Mouse (Mus musculus) MEL (cell line): ENCODE data around the gene Pdpn. TPM values are rescaled to one million over a fixed set of nuclear protein-coding genes. Genes with fewer than 3 reads are reported as not detected.
A peak's percentile ranks its signal among the peaks of the same experiment; 100 is the strongest.

ENCODE experiments used
- DNase-seq: peaks from one replicate; pipeline ENCODE4 v3.0.0; 2011; ENCODE audit warnings: low read depth, low spot score
- H3K27ac ChIP-seq: 2 replicates; pipeline ENCODE4 v1.5.1; 2012; ENCODE audit warnings: low read depth, mild to moderate bottlenecking, control low read depth, low read length, moderate library complexity; ENCODE audit not compliant: control insufficient read depth
- H3K27me3 ChIP-seq, 2 experiments: fragments of 150-350 bp in 1 of 2; sonication (generic) in 1 of 2; 2 replicates each; pipeline ENCODE4 v1.6.1; 2012; ENCODE audit warnings: low read length in 2 of 2, mild to moderate bottlenecking in 2 of 2, improper control_type of control experiment in 1 of 2, moderate library complexity in 1 of 2; ENCODE audit not compliant: insufficient read depth in 2 of 2, control insufficient read depth in 1 of 2
- H3K36me3 ChIP-seq, 2 experiments: 2 replicates each; pipeline ENCODE4 v1.6.1; 2012 to 2014; ENCODE audit warnings: low read length in 2 of 2, improper control_type of control experiment in 1 of 2, inconsistent platforms in 1 of 2, mild to moderate bottlenecking in 1 of 2; ENCODE audit not compliant: insufficient read depth in 2 of 2, control insufficient read depth in 1 of 2
- H3K4me1 ChIP-seq, 2 experiments: fragments of 150-350 bp in 1 of 2; sonication (generic) in 1 of 2; 2 replicates each; pipeline ENCODE4 v1.6.1; 2012; ENCODE audit warnings: low read length in 2 of 2, improper control_type of control experiment in 1 of 2, mild to moderate bottlenecking in 1 of 2; ENCODE audit not compliant: insufficient read depth in 2 of 2, control insufficient read depth in 1 of 2
- H3K4me3 ChIP-seq, 2 experiments: fragments of 150-350 bp in 1 of 2; sonication (generic) in 1 of 2; 2 replicates each; pipeline ENCODE4 v1.5.1; 2012; ENCODE audit warnings: low read depth in 2 of 2, low read length in 2 of 2, mild to moderate bottlenecking in 2 of 2, moderate library complexity in 2 of 2, control low read depth in 1 of 2, improper control_type of control experiment in 1 of 2; ENCODE audit not compliant: control insufficient read depth in 1 of 2, insufficient read depth in 1 of 2
- H3K79me2 ChIP-seq: 2 replicates; pipeline ENCODE4 v1.6.1; 2012; ENCODE audit warnings: mild to moderate bottlenecking, low read length, moderate library complexity; ENCODE audit not compliant: control insufficient read depth, poor library complexity, insufficient read depth
- H3K9ac ChIP-seq: 2 replicates; pipeline ENCODE4 v1.6.1; 2012; ENCODE audit warnings: low read depth, mild to moderate bottlenecking, control low read depth, low read length, moderate library complexity; ENCODE audit not compliant: control insufficient read depth, poor library complexity, severe bottlenecking
- H3K9me3 ChIP-seq: fragments of 150-350 bp; sonication (generic); replicated peaks from 2 replicates; pipeline ENCODE4 v1.6.1; 2012; ENCODE audit warnings: mild to moderate bottlenecking, low read length, improper control_type of control experiment, moderate library complexity; ENCODE audit not compliant: insufficient read depth
- BHLHE40 ChIP-seq: IDR thresholded peaks from 2 replicates; pipeline ENCODE4 v1.6.1; 2012; ENCODE audit warnings: low read depth, mild to moderate bottlenecking, inconsistent platforms, low read length, improper control_type of control experiment, borderline replicate concordance
- CHD1 ChIP-seq: IDR thresholded peaks from 2 replicates; pipeline ENCODE4 v1.6.1; 2012; ENCODE audit warnings: low read depth, mild to moderate bottlenecking, inconsistent platforms, low read length, improper control_type of control experiment
- CTCF ChIP-seq, 3 experiments: IDR thresholded peaks in 2 of 3; conservative IDR thresholded peaks in 1 of 3; 2 replicates each; pipeline ENCODE4 v1.5.1; 2011 to 2012; ENCODE audit warnings: low read length in 3 of 3, low read depth in 2 of 3, mild to moderate bottlenecking in 2 of 3, improper control_type of control experiment in 1 of 3, inconsistent platforms in 1 of 3, mixed read lengths in 1 of 3, moderate library complexity in 1 of 3; ENCODE audit not compliant: control insufficient read depth in 1 of 3, insufficient read depth in 1 of 3, poor library complexity in 1 of 3, severe bottlenecking in 1 of 3
- ELF1 ChIP-seq: IDR thresholded peaks from 2 replicates; pipeline ENCODE4 v1.6.1; 2014; ENCODE audit warnings: low read depth, mild to moderate bottlenecking, inconsistent platforms, low read length, improper control_type of control experiment, moderate library complexity
- ETS1 ChIP-seq: IDR thresholded peaks from 2 replicates; pipeline ENCODE4 v1.6.1; 2012; ENCODE audit warnings: low read depth, mild to moderate bottlenecking, inconsistent platforms, low read length, improper control_type of control experiment, moderate library complexity
- KAT2A ChIP-seq: conservative IDR thresholded peaks from 2 replicates; pipeline ENCODE4 v1.6.1; 2012; ENCODE audit warnings: low read depth, low read length, improper control_type of control experiment, inconsistent platforms
- MAFK ChIP-seq: IDR thresholded peaks from 2 replicates; pipeline ENCODE4 v1.6.1; 2011; ENCODE audit warnings: low read depth, mild to moderate bottlenecking, low read length, improper control_type of control experiment, borderline replicate concordance
- MAX ChIP-seq: IDR thresholded peaks from 2 replicates; pipeline ENCODE4 v1.6.1; 2011; ENCODE audit warnings: low read length, improper control_type of control experiment
- MXI1 ChIP-seq: IDR thresholded peaks from 2 replicates; pipeline ENCODE4 v1.6.1; 2011; ENCODE audit warnings: mild to moderate bottlenecking, low read depth, low read length, improper control_type of control experiment
- MYC ChIP-seq: IDR thresholded peaks from 2 replicates; pipeline ENCODE4 v1.6.1; 2011; ENCODE audit warnings: low read depth, mild to moderate bottlenecking, low read length, improper control_type of control experiment, moderate library complexity
- NELFE ChIP-seq: IDR thresholded peaks from 2 replicates; pipeline ENCODE4 v1.6.1; 2011; ENCODE audit warnings: low read depth, low read length, improper control_type of control experiment
- NRF1 ChIP-seq: IDR thresholded peaks from 2 replicates; pipeline ENCODE4 v1.6.1; 2014; ENCODE audit warnings: low read depth, mild to moderate bottlenecking, inconsistent platforms, low read length, improper control_type of control experiment, moderate library complexity; ENCODE audit not compliant: poor library complexity, insufficient read depth, severe bottlenecking
- POLR2A ChIP-seq, 2 experiments: IDR thresholded peaks; 2 replicates each; pipeline ENCODE4 v1.6.1; 2011 to 2012; ENCODE audit warnings: low read length in 2 of 2, mild to moderate bottlenecking in 2 of 2, control low read depth in 1 of 2, improper control_type of control experiment in 1 of 2, low read depth in 1 of 2, moderate library complexity in 1 of 2; ENCODE audit not compliant: control insufficient read depth in 1 of 2, insufficient read depth in 1 of 2, poor library complexity in 1 of 2
- POLR2AphosphoS2 ChIP-seq: IDR thresholded peaks from 2 replicates; pipeline ENCODE4 v1.6.1; 2011; ENCODE audit warnings: low read length, improper control_type of control experiment
- RAD21 ChIP-seq: IDR thresholded peaks from 2 replicates; pipeline ENCODE4 v1.6.1; 2011; ENCODE audit warnings: mild to moderate bottlenecking, low read depth, low read length, improper control_type of control experiment
- SIN3A ChIP-seq: IDR thresholded peaks from 2 replicates; pipeline ENCODE4 v1.6.1; 2012; ENCODE audit warnings: low read length, improper control_type of control experiment, inconsistent platforms
- TBP ChIP-seq: IDR thresholded peaks from 2 replicates; pipeline ENCODE4 v1.8.0; 2011; ENCODE audit warnings: low read depth, low read length, improper control_type of control experiment
- UBTF ChIP-seq: IDR thresholded peaks from 2 replicates; pipeline ENCODE4 v1.6.1; 2012; ENCODE audit warnings: low read depth, mild to moderate bottlenecking, inconsistent platforms, low read length, improper control_type of control experiment, moderate library complexity, borderline replicate concordance; ENCODE audit not compliant: insufficient read depth
- ZC3H11A ChIP-seq: IDR thresholded peaks from 2 replicates; pipeline ENCODE4 v1.6.1; 2012; ENCODE audit warnings: low read depth, mild to moderate bottlenecking, inconsistent platforms, low read length, improper control_type of control experiment
- polyA plus RNA-seq, 2 experiments: library from polyadenylated mRNA; stranded (reverse) in 1 of 2; unstranded in 1 of 2; fragments of >175 nt in 1 of 2; fragments of >200 nt in 1 of 2; gene quantifications; 2 replicates each; pipeline versions ENCODE4 v1.2.1 to v1.2.4; 2012; ENCODE audit warnings: low replicate concordance in 2 of 2, low read depth in 1 of 2; ENCODE audit not compliant: insufficient read length in 2 of 2, insufficient read depth in 1 of 2, missing spikeins in 1 of 2
- total RNA-seq: library from RNA; depleted of rRNA; stranded (reverse); fragments of 300-350 nt; gene quantifications from 2 replicates; pipeline ENCODE4 v1.2.3, GENCODE M21; 2012

Gene Pdpn
- total and polyA plus RNA-seq, 3 experiments: not detected

GRCm38 (mm10) chr4:143258517-143258916 is 40.8 kb downstream of the Pdpn start (continued):
- TF ChIP-seq KAT2A (no peak), UBTF (no peak), MYC (peak; percentile 76), CHD1 (no peak), POLR2AphosphoS2 (no peak), POLR2A (IDR thresholded peaks at IDR 0.05; ENCODE audit: control insufficient read depth in 1 of 2, insufficient read depth in 1 of 2, low read depth in 1 of 2, low read length in 2 of 2, poor library complexity in 1 of 2) (no peak; a peak in 1 of 4 replicates), ELF1 (0 out of 2 replicates have a peak, but pooled peaks have one; percentile 38), MAFK (no peak), NELFE (peak; percentile 0; the same call in 1 of the 2 replicates), MXI1 (peak; percentile 57), MAX (peak; percentile 66; the same call in 1 of the 2 replicates), ETS1 (peak; percentile 33; the same call in 1 of the 2 replicates), ZC3H11A (no peak), CTCF (IDR thresholded peaks at IDR 0.05 in 2 of 3, conservative IDR thresholded peaks at IDR 0.05 in 1 of 3; ENCODE audit: control insufficient read depth in 1 of 3, insufficient read depth in 1 of 3, low read depth in 2 of 3, low read length in 3 of 3, poor library complexity in 1 of 3, severe bottlenecking in 1 of 3) (peak; percentile 47 to 94 (median 68)), SIN3A (peak; percentile 54; the same call in 1 of the 2 replicates), NRF1 (no peak), RAD21 (no peak)

GRCm38 (mm10) chr4:143257971-143258370 is 41.4 kb downstream of the Pdpn start:
- Histone ChIP-seq H3K4me1 (peaks cover 0 to 6% of the 10 kb centered on the region in 2 experiments; a peak in 3 of 4 replicates), H3K9ac (peak overlapping the region; percentile 70), H3K4me3 (peak overlapping the region; percentile 64 to 72), H3K27me3 (no peaks in the 10 kb centered on the region), H3K9me3 (no peaks in the 10 kb centered on the region), H3K36me3 (peaks cover 0 to 7% of the 10 kb centered on the region in 2 experiments; a peak in 2 of 4 replicates), H3K79me2 (peaks cover 1% of the 10 kb centered on the region; the same call in 1 of the 2 replicates), H3K27ac (peak overlapping the region; percentile 23)
- TF ChIP-seq TBP (no peak), SIN3A (peak; percentile 42; the same call in 1 of the 2 replicates), MAX (peak; percentile 57)
- peak; percentile 70 for DNase-seq

- Histone ChIP-seq H3K4me3 (no peak overlapping the region), H3K36me3 (peaks cover 0 to 7% of the 10 kb centered on the region in 2 experiments; a peak in 2 of 4 replicates), H3K9ac (no peak overlapping the region), H3K4me1 (peaks cover 0 to 6% of the 10 kb centered on the region in 2 experiments; a peak in 3 of 4 replicates), H3K79me2 (peaks cover 1% of the 10 kb centered on the region; the same call in 1 of the 2 replicates), H3K9me3 (no peaks in the 10 kb centered on the region), H3K27me3 (no peaks in the 10 kb centered on the region), H3K27ac (no peak overlapping the region)
- no peak for DNase-seq
- TF ChIP-seq BHLHE40: no peak
Measured at GRCm38 (mm10) chr4:143255541-143255940, 43.8 kb downstream of the Pdpn start.
